Mouse (Mus musculus) heart, adult 2 months (tissue): Measurements from ENCODE around the gene Ppih. TPM values are rescaled to one million over a fixed set of nuclear protein-coding genes. Genes with fewer than 3 reads are reported as not detected.

Source experiments
- DNase-seq, 2 experiments: peaks; one replicate each; pipeline ENCODE4 v3.0.0; 2021
- H3K27ac ChIP-seq: fragments of 200-600 bp; 2 replicates; pipeline ENCODE4 v1.8.1; 2022
- H3K27me3 ChIP-seq: fragments of 200-500 bp; 2 replicates; pipeline ENCODE4 v1.6.1; 2012; ENCODE audit warnings: mild to moderate bottlenecking, low read length, inconsistent platforms, mixed read lengths; ENCODE audit not compliant: control insufficient read depth, insufficient read depth
- H3K36me3 ChIP-seq: fragments of 200-500 bp; 2 replicates; pipeline ENCODE4 v1.6.1; 2012; ENCODE audit warnings: low read length, inconsistent platforms; ENCODE audit not compliant: control insufficient read depth, insufficient read depth
- H3K4me1 ChIP-seq: fragments of 200-500 bp; 2 replicates; pipeline ENCODE4 v1.6.1; 2011; ENCODE audit warnings: low read length; ENCODE audit not compliant: control insufficient read depth, insufficient read depth
- H3K4me3 ChIP-seq: fragments of 200-600 bp; 2 replicates; pipeline ENCODE4 v1.8.1; 2022
- H3K79me2 ChIP-seq: fragments of 200-500 bp; replicated peaks from 2 replicates; pipeline ENCODE4 v1.6.1; 2012; ENCODE audit warnings: mild to moderate bottlenecking, inconsistent platforms, low read length, moderate library complexity, mixed read lengths; ENCODE audit not compliant: control insufficient read depth, insufficient read depth
- H3K9ac ChIP-seq: fragments of 200-500 bp; 2 replicates; pipeline ENCODE4 v1.6.1; 2012; ENCODE audit warnings: low read depth, mild to moderate bottlenecking, control low read depth, inconsistent platforms, low read length, mixed read lengths
- CTCF ChIP-seq: fragments of 200-600 bp; IDR thresholded peaks from 2 replicates; pipeline ENCODE4 v1.8.1; 2022; ENCODE audit warnings: antibody characterized with exemption, mild to moderate bottlenecking, moderate library complexity
- EP300 ChIP-seq: fragments of 200-500 bp; IDR thresholded peaks from 2 replicates; pipeline ENCODE4 v1.6.1; 2011; ENCODE audit warnings: low read depth, low read length, control low read depth; ENCODE audit not compliant: insufficient read depth
- POLR2A ChIP-seq: fragments of 200-500 bp; IDR thresholded peaks from 2 replicates; pipeline ENCODE4 v1.6.1; 2011; ENCODE audit warnings: mild to moderate bottlenecking, low read depth, low read length, control low read depth; ENCODE audit not compliant: insufficient read depth
- WGBS: fragments of 180-500 bp; shearing (Covaris S2); methylation state at CpG from one replicate; pipeline ENCODE4 v1.1.7; 2018; 5-methylcytosine and 5-hydroxymethylcytosine counted together
- intact Hi-C: fragments of 180-260 bp; cut with DNase I; formaldehyde crosslinking; loops from one replicate; pipeline ENCODE4 v1.15.1; 2025
- polyA plus RNA-seq: library from polyadenylated mRNA; depleted of rRNA; stranded (reverse); fragments of >200 nt; gene quantifications from 2 replicates; pipeline ENCODE4 v1.2.3, GENCODE M21; 2012
- total RNA-seq, 2 experiments: library from RNA; stranded (reverse); gene quantifications; 2 replicates each; pipeline ENCODE4 v1.2.3; 2021

Gene Ppih
- total and polyA plus RNA-seq, 3 experiments: 5.5 to 10.3 (median 8.2) TPM

DNA sequence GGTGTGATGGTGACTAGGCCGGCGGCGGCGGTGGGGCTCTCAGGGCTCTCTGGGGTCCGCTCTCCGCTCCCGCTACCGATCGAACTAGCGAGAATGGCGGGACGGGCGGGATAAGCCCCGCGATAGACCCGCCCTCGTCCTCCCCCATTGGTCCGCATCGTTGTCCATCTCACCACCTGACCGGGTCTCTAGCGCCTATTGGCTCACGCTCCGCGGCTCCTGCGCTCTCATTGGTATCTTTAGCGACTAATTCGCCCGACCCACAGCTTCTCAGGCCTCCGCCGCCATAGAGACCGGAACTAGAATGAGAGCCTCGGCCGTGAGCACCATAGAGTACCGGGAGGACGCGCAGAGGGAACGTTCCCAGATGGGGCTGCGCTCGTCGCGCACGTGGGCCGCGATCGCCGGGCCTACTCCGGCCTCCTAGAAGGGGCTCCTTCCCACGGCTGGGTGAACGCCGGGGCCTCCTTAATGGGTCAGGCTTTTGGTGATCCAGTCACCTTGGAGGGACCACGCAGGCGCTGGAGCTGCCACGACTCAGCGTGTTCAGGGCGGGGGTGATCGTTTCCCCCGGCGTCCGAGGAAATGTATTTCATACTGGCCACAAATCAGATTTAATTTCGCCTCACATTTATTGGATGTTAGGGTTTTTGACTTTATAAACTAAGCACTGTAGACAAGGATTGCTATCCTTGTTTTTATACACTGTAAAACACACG, 25.8 kb downstream of the Ppih start, which contains the start of gene Ybx1:
Gene Ybx1, minus strand, starts transcription at position 190 of the 719 bp plus-strand sequence.
- intact Hi-C loops: loop anchor here (2.0 kb wide), 2 partner anchors 26 to 48 kb away; partner anchors contain the start of gene Ppih
- peaks cover 20% of the 10 kb centered on the region for H3K36me3 ChIP-seq
- peak within 1 kb of the TSS; percentile 92 for H3K27ac ChIP-seq
- peaks cover 5% of the 10 kb centered on the region for H3K4me1 ChIP-seq
- peak within 1 kb of the TSS; percentile 64 for H3K4me3 ChIP-seq
- under 1% methylated on average over 61 of the region's 61 CpGs for WGBS
- H3K27me3 ChIP-seq: no peaks in the 10 kb centered on the region
- H3K9ac ChIP-seq: peak within 1 kb of the TSS; percentile 88
- TF ChIP-seq POLR2A (peak; percentile 57; the same call in 1 of the 2 replicates), CTCF (no peak), EP300 (no peak)
- DNase-seq: peak; percentile 99 to 100
- peaks cover 15% of the 10 kb centered on the region for H3K79me2 ChIP-seq

DNA sequence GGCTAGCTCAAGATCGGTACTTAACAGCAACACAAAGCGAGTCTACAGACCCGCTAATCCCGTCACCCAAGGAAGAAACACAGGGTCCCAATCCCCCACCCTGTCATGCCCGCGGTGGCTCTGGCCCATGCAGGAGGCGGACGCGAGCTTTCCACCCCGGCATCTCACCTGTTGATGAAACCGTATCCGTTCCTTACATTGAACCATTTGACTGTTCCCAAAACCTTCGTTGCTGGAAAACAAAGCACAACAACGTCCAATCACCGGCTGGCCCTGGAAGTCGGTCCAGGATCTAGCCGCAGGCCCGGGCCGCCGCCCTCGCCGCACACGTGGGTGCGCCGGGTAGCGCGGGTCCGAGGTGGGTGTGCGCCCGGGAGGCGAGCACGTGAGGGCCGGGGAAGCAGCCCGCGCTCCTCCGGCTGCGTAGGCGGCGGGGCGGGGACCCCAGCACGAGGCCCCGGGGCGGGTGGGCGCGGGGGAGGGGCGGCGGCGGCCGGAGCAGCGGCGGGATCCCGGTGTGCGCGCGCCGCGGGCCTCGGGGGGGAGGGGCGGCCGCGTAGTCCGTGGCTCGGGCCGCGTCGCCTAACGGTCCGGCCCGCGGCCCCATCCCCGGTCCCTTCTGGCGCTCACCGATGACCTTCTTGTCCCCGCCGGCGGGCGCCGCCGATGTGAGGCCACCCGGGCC, 26.6 kb downstream of the Ppih start:
- Histone ChIP-seq H3K27ac (peak overlapping the region; percentile 92), H3K27me3 (no peaks in the 10 kb centered on the region), H3K9ac (peak overlapping the region; percentile 88), H3K79me2 (peaks cover 18% of the 10 kb centered on the region), H3K4me1 (peaks cover 8% of the 10 kb centered on the region), H3K4me3 (peak overlapping the region; percentile 64), H3K36me3 (peaks cover 20% of the 10 kb centered on the region)
- TF ChIP-seq CTCF (no peak), EP300 (no peak), POLR2A (no peak)
- under 1% methylated on average over 55 of the region's 80 CpGs for WGBS
- DNase-seq: peak in 1 of 2 experiments; percentile 39
- intact Hi-C loops: loop anchor here (2.0 kb wide), 3 partner anchors 17 to 47 kb away; partner anchors contain the start of gene Ppih

DNA sequence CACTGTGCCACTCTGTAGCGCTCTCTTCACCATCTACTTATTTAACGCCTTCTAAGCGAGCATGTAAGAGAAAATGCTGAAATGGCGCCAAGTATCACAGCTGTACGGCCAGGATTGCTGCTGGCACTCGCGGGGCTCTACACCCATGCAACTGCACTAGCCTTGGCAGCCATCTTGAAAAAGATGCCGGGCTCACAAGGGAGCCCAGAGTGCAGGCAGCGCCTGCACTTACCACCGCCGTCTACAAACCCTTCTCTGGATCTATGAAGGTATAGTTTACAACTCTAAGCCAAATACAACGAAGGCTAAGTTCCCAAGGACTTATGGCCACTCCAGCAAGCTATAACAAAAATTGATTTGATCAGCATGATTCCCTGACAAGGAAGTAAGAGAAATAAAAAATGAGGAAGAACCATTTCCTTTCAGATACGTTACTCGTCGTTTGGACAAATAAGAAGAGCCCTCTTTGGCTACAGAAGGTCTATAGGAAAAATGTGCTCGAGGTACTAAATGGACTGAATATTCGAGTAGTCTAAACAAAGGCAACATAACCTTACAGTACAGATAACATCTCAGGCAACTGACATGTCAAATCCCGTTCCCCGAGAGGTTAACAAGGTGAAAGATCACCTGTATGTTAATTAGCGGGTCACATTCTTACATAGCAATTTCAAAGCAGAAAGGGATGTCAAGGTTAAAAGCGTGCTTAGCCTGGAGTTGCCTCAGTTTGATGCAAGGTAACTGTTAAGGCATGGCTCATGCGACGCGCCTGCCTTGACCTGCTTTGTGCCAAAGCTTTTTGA, 27.4 kb downstream of the Ppih start:
- H3K27ac ChIP-seq: peak overlapping the region; percentile 15
- peak overlapping the region; percentile 64 for H3K4me3 ChIP-seq
- DNase-seq: peak; percentile 55 to 70
- peak overlapping the region; percentile 88 for H3K9ac ChIP-seq
- intact Hi-C loops: loop anchor here (2.0 kb wide), 1 partner anchor 16 kb away; no protein-coding TSS in a partner anchor
- peaks cover 11% of the 10 kb centered on the region for H3K4me1 ChIP-seq
- no peaks in the 10 kb centered on the region for H3K27me3 ChIP-seq
- WGBS: 1% methylated on average over 24 of the region's 24 CpGs
- H3K36me3 ChIP-seq: peaks cover 26% of the 10 kb centered on the region
- TF ChIP-seq EP300 (no peak), CTCF (no peak), POLR2A (no peak)
- H3K79me2 ChIP-seq: peaks cover 18% of the 10 kb centered on the region

DNA sequence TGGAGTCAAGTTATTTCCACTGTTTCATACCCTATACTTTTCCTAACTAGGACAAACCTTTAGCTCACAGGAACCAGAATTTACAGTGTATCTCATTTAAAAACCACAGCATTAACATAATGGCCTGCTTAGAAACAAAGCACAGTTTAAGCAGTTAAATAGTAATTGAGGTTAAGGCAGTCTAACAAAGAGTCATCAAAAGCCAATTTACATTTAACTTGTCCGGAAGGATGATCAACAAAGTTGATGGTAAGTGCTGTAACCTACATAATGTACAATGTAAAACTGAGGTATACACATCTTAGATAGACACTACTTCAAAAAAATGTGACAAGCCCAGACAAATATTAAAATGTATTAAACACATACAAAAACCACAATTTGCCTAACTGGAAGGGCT, 28.4 kb downstream of the Ppih start:
- TF ChIP-seq POLR2A (no peak), CTCF (no peak), EP300 (no peak)
- DNase-seq: no peak
- Histone ChIP-seq H3K4me3 (peak overlapping the region; percentile 5; the same call in 1 of the 2 replicates), H3K36me3 (peaks cover 35% of the 10 kb centered on the region), H3K79me2 (peaks cover 18% of the 10 kb centered on the region), H3K9ac (no peak overlapping the region), H3K27ac (no peak overlapping the region; the same call in 1 of the 2 replicates), H3K27me3 (no peaks in the 10 kb centered on the region), H3K4me1 (peaks cover 15% of the 10 kb centered on the region)
- intact Hi-C loops: loop anchor here (2.0 kb wide), 1 partner anchor 15 kb away; no protein-coding TSS in a partner anchor
- WGBS: 74% methylated on average over 1 of the region's 1 CpGs

DNA sequence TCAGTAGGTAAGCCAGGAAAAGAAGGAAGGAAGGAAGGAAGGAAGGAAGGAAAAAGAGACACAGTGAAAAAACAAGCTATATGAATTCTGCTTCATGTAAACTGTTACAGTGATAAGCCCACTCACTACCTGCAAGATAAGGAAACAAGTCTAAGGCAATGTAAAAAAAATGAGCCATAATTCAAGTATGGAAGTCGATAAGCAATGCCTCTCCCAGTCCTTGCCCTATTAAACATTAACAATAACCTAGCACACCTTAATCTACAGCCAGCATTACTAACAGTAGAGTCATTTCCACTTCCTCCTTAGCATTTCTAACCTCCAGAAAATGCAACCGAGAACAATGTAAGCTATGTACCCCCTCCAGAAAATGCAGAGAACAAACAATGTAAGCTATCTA, 35.0 kb downstream of the Ppih start:
- Histone ChIP-seq H3K9ac (no peak overlapping the region), H3K27me3 (no peaks in the 10 kb centered on the region), H3K36me3 (peaks cover 49% of the 10 kb centered on the region), H3K27ac (no peak overlapping the region), H3K4me1 (peaks cover 14% of the 10 kb centered on the region), H3K4me3 (no peak overlapping the region), H3K79me2 (peaks cover 8% of the 10 kb centered on the region)
- TF ChIP-seq CTCF (no peak), POLR2A (no peak), EP300 (no peak)
- 38% methylated on average over 2 of the region's 2 CpGs for WGBS
- intact Hi-C loops: no loop called here
- no peak for DNase-seq
